Mouse (Mus musculus): ENCODE results near the gene Epb41l2.

The Epb41l2 gene

GRCm38 (mm10) chr10:25359208-25359958, at the start of gene Epb41l2:
Gene Epb41l2, plus strand, starts transcription at chr10:25359798.
- DNase-seq, result peak; percentile 40

- no peak for DNase-seq
Observed at GRCm38 (mm10) chr10:25309996-25310395, 49.6 kb upstream of the Epb41l2 start.

- no peak for DNase-seq
Observed at GRCm38 (mm10) chr10:25310736-25311135, 48.9 kb upstream of the Epb41l2 start.

GRCm38 (mm10) chr10:25311554-25312212, 47.9 kb upstream of the Epb41l2 start:
- no peak for DNase-seq

GRCm38 (mm10) chr10:25313856-25314584, 45.6 kb upstream of the Epb41l2 start:
- DNase-seq, result no peak

GRCm38 (mm10) chr10:25317665-25318064, 41.9 kb upstream of the Epb41l2 start:
- no peak for DNase-seq

- DNase-seq, result no peak
Observed at GRCm38 (mm10) chr10:25318405-25318804, 41.2 kb upstream of the Epb41l2 start.

- no peak for DNase-seq
Observed at GRCm38 (mm10) chr10:25319531-25319930, 40.1 kb upstream of the Epb41l2 start.

GRCm38 (mm10) chr10:25321198-25321597, 38.4 kb upstream of the Epb41l2 start:
- no peak for DNase-seq

GRCm38 (mm10) chr10:25325690-25326089, 33.9 kb upstream of the Epb41l2 start:
- DNase-seq, result no peak

- DNase-seq, result no peak
Observed at GRCm38 (mm10) chr10:25327511-25327910, 32.1 kb upstream of the Epb41l2 start.

GRCm38 (mm10) chr10:25330094-25330493, 29.5 kb upstream of the Epb41l2 start:
- no peak for DNase-seq

GRCm38 (mm10) chr10:25331321-25332049, 28.1 kb upstream of the Epb41l2 start:
- no peak for DNase-seq

GRCm38 (mm10) chr10:25333390-25334079, 26.1 kb upstream of the Epb41l2 start:
- DNase-seq, result no peak

- no peak for DNase-seq
Observed at GRCm38 (mm10) chr10:25340675-25341074, 18.9 kb upstream of the Epb41l2 start.

- DNase-seq, result no peak
Observed at GRCm38 (mm10) chr10:25342801-25343200, 16.8 kb upstream of the Epb41l2 start.

- DNase-seq, result no peak
Observed at GRCm38 (mm10) chr10:25353941-25354340, 5.7 kb upstream of the Epb41l2 start.

GRCm38 (mm10) chr10:25354390-25354789, 5.2 kb upstream of the Epb41l2 start:
- no peak for DNase-seq

- DNase-seq, result peak; percentile 2
Observed at GRCm38 (mm10) chr10:25359959-25360811, 587 bp downstream of the Epb41l2 start.

- no peak for DNase-seq
Observed at GRCm38 (mm10) chr10:25362235-25362634, 2.6 kb downstream of the Epb41l2 start.

- no peak for DNase-seq
Observed at GRCm38 (mm10) chr10:25365158-25365557, 5.6 kb downstream of the Epb41l2 start.

Data from cerebellum, adult 9-10 months (tissue).